Mouse (Mus musculus) regulatory T cell (primary cell): ENCODE data around the gene Tmem200a.

Source experiments
- in situ Hi-C: fragments of 300-600 bp; cut with MboI, MseI; formaldehyde crosslinking; loops from one replicate; pipeline ENCODE4 v1.15.1; 2025; ENCODE audit warnings: high pct_unique_total_duplicates

The Tmem200a gene

DNA sequence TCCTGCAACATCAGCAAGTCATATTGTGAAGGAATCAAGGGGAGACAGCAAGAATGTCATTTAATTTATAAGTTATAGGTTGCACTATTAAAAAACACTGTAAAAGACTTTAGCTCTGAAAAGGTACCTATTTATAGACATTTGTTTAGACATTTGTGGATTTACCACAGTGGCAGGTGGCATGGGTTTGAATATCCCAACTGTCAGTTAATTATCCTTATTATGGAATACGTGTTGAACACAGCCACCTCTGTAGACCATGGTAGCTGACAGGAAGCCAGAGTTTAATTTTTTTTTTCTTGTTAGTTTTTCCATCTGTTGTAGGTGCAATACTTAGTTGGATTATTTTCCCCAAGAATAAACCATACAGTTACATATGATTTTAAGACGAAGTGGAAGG is 194.3 kb downstream of the Tmem200a start:
- in situ Hi-C loops = no loop called here

DNA sequence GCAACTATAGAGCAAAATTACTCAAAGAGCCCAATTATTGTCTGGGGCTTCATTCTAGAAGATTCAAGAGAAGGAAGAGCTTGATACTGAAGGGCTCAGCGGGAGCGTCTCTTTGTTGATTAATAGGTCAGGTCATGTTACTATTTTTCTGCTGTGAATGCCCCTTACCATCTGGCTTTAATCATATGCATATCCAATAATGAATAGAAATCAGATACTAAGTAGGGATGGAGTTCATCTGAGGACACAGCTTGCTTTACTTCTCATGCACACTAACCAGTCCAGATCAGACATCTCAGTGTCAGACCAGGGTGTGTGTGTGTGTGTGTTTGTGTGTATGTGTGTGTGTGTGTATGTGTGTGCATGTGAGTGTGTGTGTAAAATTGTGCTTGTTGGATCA is 201.1 kb downstream of the Tmem200a start:
- in situ Hi-C loops = no loop called here

DNA sequence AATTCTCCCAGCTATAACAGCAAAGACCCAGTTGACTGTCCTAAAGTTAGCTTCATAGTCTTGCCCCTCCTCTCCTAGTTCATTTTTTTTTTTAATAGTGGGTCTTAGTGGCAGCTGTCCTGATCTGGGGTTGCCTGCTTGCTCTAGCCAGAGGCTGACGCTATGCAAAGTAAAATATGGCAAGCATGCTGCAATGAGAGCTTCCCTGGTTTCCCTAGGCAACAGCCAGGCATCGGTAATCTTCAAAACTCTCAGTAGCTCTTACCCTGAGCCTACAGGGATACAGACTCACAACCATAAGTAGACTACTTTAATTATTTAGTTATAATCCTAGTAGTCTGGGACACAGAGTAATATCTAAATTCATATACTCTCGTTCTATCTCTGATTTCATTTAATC is 202.0 kb downstream of the Tmem200a start:
- in situ Hi-C loops = no loop called here

DNA sequence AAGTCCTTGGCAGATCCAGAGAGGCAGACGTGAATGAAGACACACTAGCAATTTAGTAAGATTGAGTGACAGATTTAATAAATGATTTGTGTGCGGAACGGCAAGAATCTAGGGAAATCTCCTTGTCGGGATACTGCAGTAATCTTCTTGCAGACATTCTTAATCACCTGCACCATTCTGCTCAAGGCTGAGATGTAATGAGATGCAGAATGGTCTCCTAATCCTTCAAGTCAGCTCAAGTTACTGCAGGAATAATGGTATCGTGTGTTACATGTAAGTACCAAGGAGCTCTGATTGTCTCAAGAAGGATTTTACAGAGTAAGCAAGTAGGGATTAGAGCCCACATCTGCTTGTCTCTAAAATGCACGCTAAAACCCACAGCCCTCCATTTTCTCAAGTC is 210.1 kb downstream of the Tmem200a start:
- in situ Hi-C loops = no loop called here
